Mouse (Mus musculus) cerebellum, postnatal 10 days (tissue): ENCODE measurements around the gene Cald1.
A peak's percentile ranks its signal among the peaks of the same experiment; 100 is the strongest.

Experiments
- DNase-seq, 2 experiments: peaks; one replicate each; pipeline ENCODE4 v3.0.0; 2021; ENCODE audit warnings: mixed read lengths in 2 of 2

Cald1 gene

GRCm38 (mm10) chr6:34721740-34722139, 123.4 kb downstream of the Cald1 start:
- DNase-seq = peak in 1 of 2 experiments; percentile 17

DNA sequence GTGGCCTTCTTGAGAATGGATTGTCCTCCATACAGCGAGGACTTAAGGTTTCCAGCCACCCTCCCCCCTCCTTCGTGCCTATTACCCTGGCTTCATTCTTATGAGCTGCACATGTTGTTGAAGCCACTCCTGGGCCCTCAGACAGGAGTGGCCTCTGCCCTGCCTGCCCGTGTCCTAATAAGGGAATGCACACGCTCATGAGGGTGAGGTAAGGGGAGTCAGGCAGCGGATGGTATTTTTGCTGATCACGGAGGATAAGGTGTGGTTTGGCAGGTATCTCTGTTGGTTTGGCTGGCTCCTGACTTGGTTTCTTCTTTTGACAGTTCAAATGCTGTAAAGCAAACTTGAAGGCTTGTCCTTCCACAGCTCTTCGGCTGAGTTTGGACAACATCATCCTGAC, 124.4 kb downstream of the Cald1 start:
- DNase-seq = no peak

GRCm38 (mm10) chr6:34723250-34723904, 125.1 kb downstream of the Cald1 start:
- no peak for DNase-seq

DNA sequence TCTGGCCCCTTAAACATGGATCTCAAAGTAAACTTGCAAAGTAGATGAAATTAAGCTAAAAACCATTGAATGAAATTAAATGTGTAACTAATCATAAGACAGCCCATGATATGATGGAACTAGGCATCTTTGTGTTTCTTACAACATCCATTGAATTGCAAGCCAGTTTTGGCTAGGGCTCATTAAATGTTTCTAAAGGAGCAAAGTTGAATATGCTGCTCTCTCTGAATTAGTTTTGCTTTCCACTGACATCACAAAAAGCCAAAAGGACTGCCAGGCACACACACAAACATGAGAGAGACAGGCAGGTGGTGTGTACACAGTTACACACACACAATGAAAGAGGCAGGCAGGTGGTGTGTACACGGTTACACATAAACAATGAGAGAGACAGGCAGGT, 127.4 kb downstream of the Cald1 start:
- DNase-seq = no peak

DNA sequence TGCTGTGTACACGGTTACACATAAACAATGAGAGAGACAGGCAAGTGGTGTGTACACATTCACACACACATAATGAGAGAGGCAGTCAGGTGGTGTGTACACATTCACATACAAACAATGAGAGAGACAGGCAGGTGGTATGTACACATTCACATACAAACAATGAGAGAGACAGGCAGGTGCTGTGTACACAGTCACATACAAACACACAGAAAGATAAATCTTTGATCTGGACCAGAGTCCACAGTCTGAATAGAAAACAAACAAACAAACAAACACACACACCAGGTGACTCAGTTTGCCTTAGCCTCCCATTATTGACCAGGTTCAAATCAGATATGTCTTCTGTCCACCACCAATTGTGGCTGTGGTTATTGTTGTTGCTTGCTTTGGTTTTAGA, 127.8 kb downstream of the Cald1 start:
- DNase-seq = no peak

GRCm38 (mm10) chr6:34727316-34727983, 129.2 kb downstream of the Cald1 start:
- DNase-seq = no peak

DNA sequence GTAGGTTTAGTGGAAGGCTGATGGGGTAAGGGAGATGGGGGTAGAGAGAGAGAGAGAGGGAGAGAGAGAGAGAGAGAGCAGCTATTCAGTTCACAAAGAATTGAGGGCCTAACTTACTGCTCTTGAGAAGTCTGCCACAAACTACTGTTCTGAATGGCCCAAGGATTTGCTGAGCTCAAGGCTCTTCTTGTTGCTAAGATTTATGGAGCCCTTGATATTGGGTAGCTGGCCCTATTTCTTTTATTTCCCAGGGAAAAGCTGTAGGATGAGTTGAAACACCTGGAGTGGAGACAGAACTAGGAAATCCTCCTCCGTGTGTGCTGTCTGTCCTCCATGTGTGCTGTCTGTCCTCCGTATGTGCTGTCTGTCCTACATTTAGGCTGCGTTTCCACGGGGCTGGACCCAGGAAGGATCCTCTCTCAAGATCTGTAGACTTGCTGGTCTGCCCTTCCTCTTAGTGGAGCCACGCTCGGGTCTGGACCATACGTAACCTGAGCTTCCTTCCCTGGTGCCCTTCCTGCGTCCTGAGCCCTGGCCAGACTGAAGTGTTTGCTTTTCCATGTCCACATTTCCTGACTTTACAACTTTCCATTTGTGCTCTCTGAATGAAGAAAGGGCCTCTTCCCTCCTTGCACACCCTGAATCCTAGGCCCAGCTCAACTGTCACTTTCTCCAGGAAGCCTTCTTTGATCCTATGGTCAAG, 131.3 kb downstream of the Cald1 start:
- no peak for DNase-seq

DNA sequence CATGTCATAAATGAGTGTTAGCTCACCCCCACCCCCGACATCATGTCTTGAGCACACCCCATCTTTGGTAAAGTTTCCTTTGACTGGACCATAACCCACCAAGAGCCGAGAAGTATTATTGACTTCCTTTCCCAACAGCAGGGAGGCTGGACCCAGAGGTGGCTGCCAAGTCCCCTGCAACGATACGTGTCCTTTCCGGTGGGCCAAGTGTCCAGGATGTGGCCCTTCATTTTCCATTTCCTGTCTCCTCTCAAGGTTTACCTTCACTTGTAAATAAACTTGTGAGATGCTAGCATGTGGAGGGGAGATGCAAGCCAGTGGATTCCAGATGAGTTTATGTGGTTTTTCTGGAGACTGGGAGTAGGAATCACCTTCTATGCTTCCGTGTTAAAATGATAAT, 132.7 kb downstream of the Cald1 start:
- DNase-seq = no peak

DNA sequence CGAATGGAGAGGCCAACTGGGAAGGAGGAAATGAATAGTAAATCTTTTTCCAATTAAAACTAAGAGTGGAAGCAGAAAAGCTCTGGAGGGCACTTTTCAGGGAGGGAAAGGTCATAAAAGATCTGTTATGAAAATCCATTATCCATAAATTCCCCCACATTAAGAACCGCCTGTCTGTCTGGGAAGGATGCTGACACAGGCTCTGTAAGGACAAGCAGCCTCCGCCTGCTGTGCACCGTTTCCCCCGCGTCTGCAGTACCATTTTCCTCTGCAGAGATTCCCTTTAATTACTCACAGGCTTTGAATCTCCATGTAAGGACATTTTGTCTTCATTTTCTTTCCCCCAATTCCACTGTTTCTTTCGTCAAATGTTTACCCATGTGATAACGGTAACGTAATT, 133.2 kb downstream of the Cald1 start:
- no peak for DNase-seq

DNA sequence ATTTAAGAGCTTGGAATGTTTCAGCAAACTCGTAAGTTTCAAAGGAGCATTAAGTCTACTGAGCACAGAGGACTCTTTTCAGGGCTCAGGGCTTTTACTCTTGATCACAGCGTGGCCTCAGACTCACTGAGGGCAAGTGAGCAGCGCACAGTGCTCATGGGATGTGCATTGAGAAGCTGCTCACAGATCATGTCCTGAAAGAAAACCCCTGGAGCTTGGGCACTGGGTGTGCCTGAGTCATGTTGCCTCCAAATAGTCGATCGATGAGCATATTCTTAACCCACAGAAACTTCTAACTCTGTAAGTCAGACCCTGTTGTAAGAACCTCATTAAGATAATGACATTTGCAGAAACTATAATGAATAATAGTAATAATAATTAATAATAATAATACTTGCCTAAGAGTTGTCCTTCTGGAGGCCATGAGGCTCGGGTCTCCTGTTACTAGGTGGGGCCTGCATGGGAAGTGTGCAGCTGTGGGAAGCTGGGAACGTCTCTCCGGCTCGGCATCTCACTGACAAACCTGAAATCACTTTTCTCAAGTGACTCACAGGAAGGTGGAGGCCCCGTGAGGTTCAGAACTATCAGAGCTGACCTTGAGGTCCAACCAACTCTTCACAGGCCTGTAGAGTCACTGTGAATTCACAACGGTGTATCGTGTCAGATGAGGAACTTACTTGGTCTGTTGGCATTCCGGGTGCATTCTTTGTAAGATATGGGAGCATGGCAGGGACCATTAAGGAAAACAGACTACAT, 136.8 kb downstream of the Cald1 start:
- DNase-seq = no peak

- DNase-seq = no peak
Observed at GRCm38 (mm10) chr6:34736934-34737333, 138.6 kb downstream of the Cald1 start.

GRCm38 (mm10) chr6:34743946-34744345, 145.6 kb downstream of the Cald1 start:
- no peak for DNase-seq

- no peak for DNase-seq
Observed at GRCm38 (mm10) chr6:34747846-34748245, 149.5 kb downstream of the Cald1 start.

GRCm38 (mm10) chr6:34748566-34748965, 150.3 kb downstream of the Cald1 start:
- DNase-seq = no peak

- DNase-seq = no peak
Observed at GRCm38 (mm10) chr6:34749526-34749925, 151.2 kb downstream of the Cald1 start.

DNA sequence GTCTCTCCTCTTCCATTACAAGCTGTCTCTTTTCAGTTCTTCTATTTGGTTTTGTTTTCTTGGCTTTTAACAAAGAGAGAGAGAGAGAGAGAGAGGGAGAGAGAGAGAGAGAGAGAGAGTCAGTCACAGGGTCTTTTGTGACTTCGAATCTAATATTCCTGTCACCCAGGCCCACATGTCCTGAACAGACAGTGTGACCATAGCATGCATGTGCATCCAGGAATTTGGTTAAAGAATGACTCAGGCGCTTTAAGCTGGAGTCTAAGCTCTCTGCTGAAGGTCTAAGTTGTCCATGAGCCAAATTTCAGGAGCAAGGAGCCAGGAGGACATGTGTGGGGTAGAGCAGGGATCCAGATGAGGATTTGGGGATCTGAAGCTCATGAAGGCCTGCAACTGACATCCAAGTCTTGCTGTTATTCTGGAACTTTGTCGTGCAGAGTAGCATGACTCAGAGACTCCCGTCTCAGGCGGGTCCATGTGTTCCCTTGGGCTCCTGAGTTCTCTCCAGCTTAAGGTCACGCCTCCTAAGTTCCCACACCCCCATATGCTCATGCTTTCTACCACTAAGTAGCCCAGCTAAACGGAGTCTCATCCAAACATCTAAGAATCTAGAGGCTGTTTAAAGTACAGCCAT, 152.3 kb downstream of the Cald1 start:
- peak in 1 of 2 experiments; percentile 15 for DNase-seq

GRCm38 (mm10) chr6:34751625-34752024, 153.3 kb downstream of the Cald1 start:
- no peak for DNase-seq

GRCm38 (mm10) chr6:34754448-34754847, 156.1 kb downstream of the Cald1 start:
- peak; percentile 71 to 78 for DNase-seq

GRCm38 (mm10) chr6:34758340-34758739, 160.0 kb downstream of the Cald1 start:
- no peak for DNase-seq

GRCm38 (mm10) chr6:34760023-34760422, 161.7 kb downstream of the Cald1 start:
- DNase-seq = peak; percentile 73 to 79

- DNase-seq = no peak
Observed at GRCm38 (mm10) chr6:34765721-34766120, 167.4 kb downstream of the Cald1 start.

DNA sequence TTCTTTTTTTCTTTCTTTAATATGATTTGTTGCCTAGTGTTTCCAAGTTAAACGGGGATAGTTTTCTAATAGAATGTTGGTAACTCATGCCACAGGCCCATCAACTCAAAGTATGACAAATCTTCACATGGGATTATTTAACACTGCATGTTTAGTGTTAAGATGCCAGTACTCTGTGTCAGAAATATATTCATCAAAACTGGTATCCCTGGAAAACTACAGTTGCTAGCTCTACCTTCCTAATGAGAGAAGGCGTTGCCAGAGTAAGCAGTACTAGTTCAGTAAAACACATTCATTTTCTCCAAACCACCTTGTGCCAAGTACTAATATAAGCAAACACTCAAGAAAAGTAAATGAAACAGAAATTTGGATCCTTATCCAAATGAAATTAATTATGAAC, 171.7 kb downstream of the Cald1 start:
- DNase-seq = no peak

GRCm38 (mm10) chr6:34770491-34770890, 172.2 kb downstream of the Cald1 start:
- no peak for DNase-seq
